Mouse (Mus musculus) embryonic facial prominence, embryonic 13.5 days (tissue): ENCODE measurements around the gene Rnf183. TPM values are rescaled to one million over a fixed set of nuclear protein-coding genes. Genes with fewer than 3 reads are reported as not detected.

Source experiments
- ATAC-seq: fragments of 200-750 bp; cut with Nextera tagmentation; 2 replicates; pipeline ENCODE4 v1.8.0; 2017; ENCODE audit warnings: low read depth; ENCODE audit not compliant: insufficient number of reproducible peaks, insufficient read depth, low FRiP score, low TSS enrichment
- H3K27ac ChIP-seq: fragments of 300-500 bp; sonication (generic); 2 replicates; pipeline ENCODE4 v1.5.1; 2015; ENCODE audit warnings: moderate library complexity, mild to moderate bottlenecking, inconsistent platforms
- H3K27me3 ChIP-seq: fragments of 300-500 bp; sonication (generic); 2 replicates; pipeline ENCODE4 v1.6.1; 2015; ENCODE audit warnings: mild to moderate bottlenecking, inconsistent platforms
- H3K36me3 ChIP-seq: fragments of 300-500 bp; sonication (generic); 2 replicates; pipeline ENCODE4 v1.6.1; 2015; ENCODE audit warnings: mild to moderate bottlenecking, inconsistent platforms
- H3K4me1 ChIP-seq: fragments of 300-500 bp; sonication (generic); 2 replicates; pipeline ENCODE4 v1.6.1; 2015; ENCODE audit warnings: inconsistent platforms
- H3K4me2 ChIP-seq: fragments of 300-500 bp; sonication (generic); 2 replicates; pipeline ENCODE4 v1.6.1; 2015; ENCODE audit warnings: moderate library complexity, mild to moderate bottlenecking, inconsistent platforms
- H3K4me3 ChIP-seq: fragments of 300-500 bp; sonication (generic); 2 replicates; pipeline ENCODE4 v1.5.1; 2015; ENCODE audit warnings: mild to moderate bottlenecking, inconsistent platforms
- H3K9ac ChIP-seq: fragments of 300-500 bp; sonication (generic); 2 replicates; pipeline ENCODE4 v1.6.1; 2015; ENCODE audit warnings: mild to moderate bottlenecking, inconsistent platforms
- H3K9me3 ChIP-seq: fragments of 300-500 bp; sonication (generic); 2 replicates; pipeline ENCODE4 v1.6.1; 2016; ENCODE audit warnings: inconsistent platforms
- WGBS: fragments of 180-500 bp; shearing (Covaris S2); methylation state at CpG from one replicate; pipeline ENCODE4 v1.1.7; 2015; ENCODE audit warnings: mixed read lengths; 5-methylcytosine and 5-hydroxymethylcytosine counted together
- polyA plus RNA-seq: library from polyadenylated mRNA; unstranded; fragments of >200 nt; fragmentation: Nextera tagmentation; extraction: Ambion mirVana; gene quantifications from 2 replicates; pipeline ENCODE4 v1.2.1, GENCODE M21; 2015

Gene Rnf183
- polyA plus RNA-seq, 1 experiment from 2014 or later: not detected

DNA sequence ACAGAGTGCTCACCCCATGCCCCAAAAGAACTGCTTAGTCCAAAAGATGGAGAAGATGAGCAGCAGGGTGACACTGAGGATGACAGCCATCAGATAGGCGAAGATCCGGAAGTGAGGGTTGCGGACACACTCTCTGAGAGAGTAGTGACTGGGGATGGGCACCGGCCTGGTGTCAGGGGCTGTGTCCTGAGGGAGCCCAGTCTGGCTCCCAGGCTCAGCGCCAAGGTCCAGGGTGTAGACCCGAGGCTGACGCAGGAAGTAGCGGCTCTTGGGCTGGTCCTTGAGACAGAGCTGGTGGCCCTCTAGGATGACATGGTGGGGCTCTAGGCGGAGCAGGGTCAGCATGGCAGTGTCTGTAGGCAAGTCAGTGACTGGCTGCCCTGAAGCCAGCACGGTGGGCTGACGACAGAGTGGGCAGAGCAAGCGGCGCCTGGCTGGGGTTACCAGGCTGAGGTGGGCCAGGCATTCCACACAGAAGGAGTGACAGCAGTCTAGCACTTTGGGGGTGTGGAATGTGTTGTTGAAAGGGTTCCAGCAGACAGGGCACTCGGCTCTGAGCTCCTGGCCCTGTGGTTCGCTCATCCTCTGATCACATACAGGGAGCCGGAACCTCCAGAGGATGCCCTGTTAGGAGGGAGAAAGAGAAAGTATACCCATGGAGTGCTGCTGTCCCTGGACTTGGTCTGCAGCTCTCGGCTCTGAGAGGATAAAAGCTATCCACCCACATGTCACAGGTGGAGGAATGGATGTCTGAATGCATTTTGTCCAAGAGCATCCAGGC is 6.9 kb downstream of the Rnf183 start:
- ATAC-seq: 0 out of 2 replicates have a peak, but pooled peaks have one; percentile 10
- no peak overlapping the region for H3K4me3 ChIP-seq
- no peak overlapping the region for H3K9ac ChIP-seq
- H3K9me3 ChIP-seq: no peaks in the 10 kb centered on the region
- no peak overlapping the region for H3K27ac ChIP-seq
- H3K27me3 ChIP-seq: no peaks in the 10 kb centered on the region
- peaks cover 27% of the 10 kb centered on the region for H3K36me3 ChIP-seq
- WGBS: 80% methylated on average over 17 of the region's 17 CpGs
- no peak overlapping the region for H3K4me2 ChIP-seq
- H3K4me1 ChIP-seq: no peaks in the 10 kb centered on the region

GRCm38 (mm10) chr4:62425891-62426290 is 9.2 kb downstream of the Rnf183 start:
- Histone ChIP-seq H3K9me3 (no peaks in the 10 kb centered on the region), H3K36me3 (peaks cover 50% of the 10 kb centered on the region), H3K9ac (no peak overlapping the region), H3K4me1 (no peaks in the 10 kb centered on the region), H3K4me2 (no peak overlapping the region), H3K27ac (no peak overlapping the region), H3K27me3 (no peaks in the 10 kb centered on the region), H3K4me3 (no peak overlapping the region)
- ATAC-seq: no peak
- 89% methylated on average over 4 of the region's 4 CpGs for WGBS

DNA sequence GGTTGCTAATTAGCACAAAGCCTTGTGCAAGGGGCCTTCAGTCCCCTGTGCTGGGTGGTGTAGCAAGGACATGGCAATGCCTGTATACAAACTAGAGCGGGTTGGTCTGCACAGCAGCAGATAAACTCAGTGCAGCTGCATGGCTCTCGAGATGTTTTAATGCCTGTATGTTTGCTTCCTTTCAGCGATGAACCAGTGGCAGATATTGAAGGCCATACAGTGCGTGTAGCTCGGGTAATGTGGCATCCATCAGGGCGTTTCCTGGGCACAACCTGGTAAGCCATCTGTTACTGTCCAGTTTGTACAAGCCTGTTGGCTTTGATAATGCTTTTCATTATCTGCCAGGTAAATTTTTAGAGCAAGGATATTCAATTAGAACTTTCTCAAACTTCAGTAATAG is 16.0 kb downstream of the Rnf183 start:
- no peaks in the 10 kb centered on the region for H3K9me3 ChIP-seq
- H3K4me2 ChIP-seq: no peak overlapping the region
- no peak overlapping the region for H3K27ac ChIP-seq
- ATAC-seq: no peak
- H3K36me3 ChIP-seq: peaks cover 100% of the 10 kb centered on the region
- no peak overlapping the region for H3K9ac ChIP-seq
- no peaks in the 10 kb centered on the region for H3K27me3 ChIP-seq
- WGBS: 96% methylated on average over 6 of the region's 6 CpGs
- no peaks in the 10 kb centered on the region for H3K4me1 ChIP-seq
- H3K4me3 ChIP-seq: no peak overlapping the region

DNA sequence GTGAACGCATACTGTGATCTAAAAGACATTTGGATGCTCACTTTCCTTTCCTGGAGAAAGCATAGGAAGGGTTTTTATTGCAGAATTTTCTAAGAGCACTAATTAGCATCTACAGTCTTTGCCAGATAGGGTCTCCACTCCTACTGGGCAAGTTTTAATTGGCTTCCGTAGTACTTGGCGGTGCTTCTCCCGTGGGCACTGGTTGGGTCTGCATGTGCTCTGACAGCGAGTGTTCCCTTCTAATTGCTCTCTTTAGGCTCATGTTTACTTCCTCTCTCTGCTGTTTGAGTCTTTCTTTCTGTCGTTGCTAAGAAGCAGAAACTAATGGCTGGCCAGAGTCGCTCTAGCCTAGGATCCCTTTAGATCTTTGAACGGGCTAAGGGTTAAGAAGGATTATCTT is 16.6 kb downstream of the Rnf183 start:
- Histone ChIP-seq H3K9me3 (no peaks in the 10 kb centered on the region), H3K27me3 (no peaks in the 10 kb centered on the region), H3K4me2 (no peak overlapping the region), H3K27ac (no peak overlapping the region), H3K4me1 (no peaks in the 10 kb centered on the region), H3K4me3 (no peak overlapping the region), H3K36me3 (peaks cover 100% of the 10 kb centered on the region), H3K9ac (no peak overlapping the region)
- ATAC-seq: no peak
- WGBS: 89% methylated on average over 8 of the region's 8 CpGs

- 95% methylated on average over 10 of the region's 10 CpGs for WGBS
- Histone ChIP-seq H3K4me1 (peaks cover 15% of the 10 kb centered on the region), H3K9me3 (no peaks in the 10 kb centered on the region), H3K36me3 (peaks cover 55% of the 10 kb centered on the region), H3K27ac (no peak overlapping the region), H3K4me3 (no peak overlapping the region), H3K4me2 (no peak overlapping the region), H3K9ac (no peak overlapping the region), H3K27me3 (no peaks in the 10 kb centered on the region)
- ATAC-seq: no peak
These were observed 23.4 kb downstream of the Rnf183 start for GRCm38 (mm10) chr4:62411606-62412005.

DNA sequence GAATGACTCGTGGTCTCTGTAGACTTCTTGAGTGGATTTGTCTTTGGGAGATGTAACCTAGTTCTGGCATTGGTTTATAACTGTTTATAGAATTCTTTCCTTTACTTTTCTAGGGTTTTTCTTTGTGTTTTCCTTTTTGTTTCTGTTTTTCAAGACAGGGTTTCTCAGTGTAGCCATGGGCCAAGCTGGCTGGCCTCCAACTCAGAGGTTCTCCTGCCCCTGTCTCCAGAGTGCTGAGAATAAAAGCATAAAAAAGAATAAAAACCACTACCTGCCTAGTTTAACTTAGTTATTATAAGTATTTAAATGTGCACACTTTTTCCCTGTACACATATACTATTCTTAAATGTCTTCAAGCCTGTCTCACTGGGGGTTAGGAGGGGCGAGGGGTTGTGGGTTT is 24.7 kb downstream of the Rnf183 start:
- H3K36me3 ChIP-seq: peaks cover 42% of the 10 kb centered on the region
- no peak for ATAC-seq
- H3K27ac ChIP-seq: no peak overlapping the region
- H3K4me3 ChIP-seq: peak overlapping the region; percentile 85
- H3K9ac ChIP-seq: peak overlapping the region; percentile 94; the same call in 1 of the 2 replicates
- no peaks in the 10 kb centered on the region for H3K27me3 ChIP-seq
- no peaks in the 10 kb centered on the region for H3K9me3 ChIP-seq
- WGBS: 79% methylated on average over 2 of the region's 2 CpGs
- H3K4me1 ChIP-seq: peaks cover 20% of the 10 kb centered on the region
- H3K4me2 ChIP-seq: peak overlapping the region; percentile 64

GRCm38 (mm10) chr4:62409615-62410014 is 25.4 kb downstream of the Rnf183 start:
- H3K36me3 ChIP-seq: peaks cover 37% of the 10 kb centered on the region
- WGBS: 24% methylated on average over 6 of the region's 6 CpGs
- H3K4me3 ChIP-seq: peak overlapping the region; percentile 85
- no peaks in the 10 kb centered on the region for H3K9me3 ChIP-seq
- H3K27ac ChIP-seq: peak overlapping the region; percentile 89; the same call in 1 of the 2 replicates
- peak overlapping the region; percentile 94 for H3K9ac ChIP-seq
- peak overlapping the region; percentile 64 for H3K4me2 ChIP-seq
- peaks cover 20% of the 10 kb centered on the region for H3K4me1 ChIP-seq
- H3K27me3 ChIP-seq: no peaks in the 10 kb centered on the region
- ATAC-seq: no peak

DNA sequence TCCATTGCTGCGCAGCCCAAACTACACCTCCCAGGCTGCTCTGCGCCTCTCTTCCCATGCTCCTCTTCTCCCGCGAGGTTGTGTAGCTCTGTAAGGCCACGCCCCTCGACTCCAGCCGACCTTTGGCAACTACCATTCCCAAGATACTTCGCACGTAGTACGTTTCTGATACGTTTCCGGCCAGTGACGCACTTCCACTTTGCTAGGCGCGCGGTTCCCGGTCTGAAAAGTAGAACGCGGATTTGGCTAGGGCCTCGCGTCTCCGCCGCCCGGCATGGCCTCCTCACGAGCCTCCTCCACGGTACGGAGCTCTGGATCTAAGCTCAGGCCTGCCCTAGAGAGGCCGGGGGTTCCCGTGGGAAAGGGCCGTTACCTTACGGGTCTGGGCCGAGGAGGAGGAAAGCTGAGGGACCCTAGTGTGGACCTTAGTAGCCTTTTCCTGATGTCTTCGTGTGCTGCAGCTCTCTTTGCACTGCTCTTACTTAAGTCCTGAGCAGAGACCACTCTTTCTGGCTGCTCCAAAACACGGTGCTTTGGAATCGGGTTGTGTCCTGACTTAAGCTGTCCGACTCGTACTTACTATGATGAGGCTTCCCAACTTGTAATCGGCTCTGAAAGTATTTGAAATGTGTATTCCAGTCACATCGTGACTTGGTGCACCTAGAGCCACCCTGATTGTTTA is 26.3 kb downstream of the Rnf183 start, which contains the start of the genes Cdc26 and Prpf4:
Cdc26 (minus strand) TSS at position 42 of the 682 bp plus-strand sequence.
Prpf4 (plus strand) TSS at position 197 of the 682 bp plus-strand sequence.
- ATAC-seq: peak; percentile 100
- Histone ChIP-seq H3K36me3 (peaks cover 33% of the 10 kb centered on the region), H3K4me1 (peaks cover 20% of the 10 kb centered on the region), H3K27me3 (no peaks in the 10 kb centered on the region), H3K4me2 (peak within 1 kb of the TSS; percentile 64), H3K27ac (peak within 1 kb of the TSS; percentile 89), H3K9ac (peak within 1 kb of the TSS; percentile 94), H3K4me3 (peak within 1 kb of the TSS; percentile 85), H3K9me3 (no peaks in the 10 kb centered on the region)
- WGBS: under 1% methylated on average over 39 of the region's 39 CpGs

DNA sequence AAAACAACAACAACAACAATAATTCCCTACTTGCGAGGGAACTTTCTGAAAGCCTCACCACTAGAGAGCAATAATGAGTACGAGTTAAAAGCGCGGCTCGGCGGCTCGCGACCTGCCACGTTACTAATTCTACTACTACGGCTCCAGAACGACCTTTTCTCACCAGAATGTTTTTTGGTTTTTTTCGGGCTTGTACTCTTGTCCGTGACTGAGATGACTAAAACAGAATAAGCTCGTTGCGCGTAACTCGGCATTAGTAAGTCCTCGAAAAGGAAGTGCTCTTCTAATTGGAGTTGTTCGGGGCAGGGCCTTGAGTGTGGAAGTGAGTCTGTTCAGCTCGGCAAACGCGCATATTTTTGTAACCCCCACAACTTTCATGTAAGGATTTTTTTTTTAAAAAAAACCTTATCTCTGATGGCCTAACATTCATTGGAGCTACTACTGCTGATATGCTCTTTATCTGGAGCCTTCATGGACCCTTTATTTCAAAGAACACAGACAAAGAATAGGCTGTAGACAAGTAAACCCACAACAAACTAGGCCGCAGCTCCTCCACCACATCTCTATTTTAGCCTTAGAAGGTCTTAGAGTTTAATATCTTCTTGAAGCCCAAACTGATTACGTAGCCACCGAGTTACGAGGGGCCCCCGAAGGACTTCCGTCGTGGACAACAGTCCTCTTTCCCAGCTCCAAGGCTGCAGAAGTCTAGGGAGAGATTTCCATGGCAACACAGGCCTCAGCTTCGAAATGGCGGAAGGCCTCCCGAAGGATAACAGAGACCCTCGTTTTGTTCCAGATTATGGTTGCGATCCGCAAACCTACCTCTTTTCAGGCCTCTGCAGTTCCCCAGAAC is 27.1 kb downstream of the Rnf183 start:
- Histone ChIP-seq H3K27ac (peak overlapping the region; percentile 89), H3K9ac (peak overlapping the region; percentile 94), H3K4me1 (peaks cover 20% of the 10 kb centered on the region), H3K4me3 (peak overlapping the region; percentile 85), H3K36me3 (peaks cover 32% of the 10 kb centered on the region), H3K4me2 (peak overlapping the region; percentile 64), H3K27me3 (no peaks in the 10 kb centered on the region), H3K9me3 (no peaks in the 10 kb centered on the region)
- ATAC-seq: 0 out of 2 replicates have a peak, but pooled peaks have one; percentile 39
- under 1% methylated on average over 35 of the region's 35 CpGs for WGBS

DNA sequence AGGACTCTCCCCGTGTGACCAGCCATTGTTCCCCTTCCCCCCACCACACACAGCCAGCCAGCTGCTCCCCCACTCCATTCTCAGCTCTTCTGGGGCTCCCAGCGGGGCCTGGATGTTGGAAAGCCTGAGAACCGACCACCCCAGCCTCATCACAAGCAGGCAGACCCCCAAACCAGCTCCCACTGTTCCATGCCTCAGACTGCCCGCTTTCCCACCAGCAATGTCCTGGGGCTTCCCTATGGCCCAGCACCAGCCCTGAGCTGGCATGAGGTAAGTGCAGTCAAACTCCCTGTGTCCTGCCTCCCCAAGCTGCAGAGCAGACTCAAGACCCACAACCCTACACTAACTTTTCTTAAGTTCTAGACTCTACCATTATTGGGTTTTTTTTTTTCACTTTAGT is 28.9 kb downstream of the Rnf183 start:
- Histone ChIP-seq H3K9me3 (no peaks in the 10 kb centered on the region), H3K4me2 (0 out of 2 replicates have a peak overlapping the region, but pooled peaks have one; percentile 1), H3K4me3 (no peak overlapping the region; the same call in 1 of the 2 replicates), H3K36me3 (peaks cover 32% of the 10 kb centered on the region), H3K4me1 (peaks cover 20% of the 10 kb centered on the region), H3K27me3 (no peaks in the 10 kb centered on the region), H3K9ac (no peak overlapping the region), H3K27ac (no peak overlapping the region)
- no peak for ATAC-seq
- WGBS: 78% methylated on average over 4 of the region's 4 CpGs

GRCm38 (mm10) chr4:62398956-62399355 is 36.1 kb downstream of the Rnf183 start:
- H3K9me3 ChIP-seq: no peaks in the 10 kb centered on the region
- ATAC-seq: no peak
- H3K27me3 ChIP-seq: no peaks in the 10 kb centered on the region
- H3K4me2 ChIP-seq: no peak overlapping the region
- peaks cover 87% of the 10 kb centered on the region for H3K36me3 ChIP-seq
- WGBS: 94% methylated on average over 3 of the region's 3 CpGs
- no peak overlapping the region for H3K9ac ChIP-seq
- H3K4me1 ChIP-seq: no peaks in the 10 kb centered on the region
- no peak overlapping the region for H3K4me3 ChIP-seq
- no peak overlapping the region for H3K27ac ChIP-seq
